Mouse (Mus musculus): ENCODE results near the gene Fbxo11.
"Not testable (repeated sequence)": the region's sequence is repeated elsewhere in the genome, so short reads cannot be mapped to it uniquely, and the experiment has no call there.

Fbxo11 gene

GRCm38 (mm10) chr17:88014456-88014855, 50.6 kb downstream of the Fbxo11 start:
- DNase-seq (ENCODE audit: low spot score in 2 of 2): no peak

- DNase-seq (ENCODE audit: low spot score in 2 of 2): no peak
Observed at GRCm38 (mm10) chr17:88006956-88007355, 58.1 kb downstream of the Fbxo11 start.

GRCm38 (mm10) chr17:88004892-88005291, 60.2 kb downstream of the Fbxo11 start:
- no peak for DNase-seq (ENCODE audit: low spot score in 2 of 2)

GRCm38 (mm10) chr17:87997808-87998207, 67.3 kb downstream of the Fbxo11 start:
- DNase-seq (ENCODE audit: low spot score in 2 of 2): no peak

GRCm38 (mm10) chr17:87993338-87993737, 71.8 kb downstream of the Fbxo11 start:
- no peak for DNase-seq (ENCODE audit: low spot score in 2 of 2)

GRCm38 (mm10) chr17:87992154-87992553, 72.9 kb downstream of the Fbxo11 start:
- DNase-seq (ENCODE audit: low spot score in 2 of 2): no peak

GRCm38 (mm10) chr17:87987507-87987906, 77.6 kb downstream of the Fbxo11 start:
- no peak for DNase-seq (ENCODE audit: low spot score in 2 of 2)

GRCm38 (mm10) chr17:87985916-87986315, 79.2 kb downstream of the Fbxo11 start:
- DNase-seq (ENCODE audit: low spot score in 2 of 2): no peak

GRCm38 (mm10) chr17:87984440-87985214, 80.5 kb downstream of the Fbxo11 start:
- DNase-seq (ENCODE audit: low spot score in 2 of 2): no peak

- no peak for DNase-seq (ENCODE audit: low spot score in 2 of 2)
Observed at GRCm38 (mm10) chr17:87983313-87983712, 81.8 kb downstream of the Fbxo11 start.

GRCm38 (mm10) chr17:87982112-87982511, 83.0 kb downstream of the Fbxo11 start:
- no peak for DNase-seq (ENCODE audit: low spot score in 2 of 2)

GRCm38 (mm10) chr17:87979696-87980095, 85.4 kb downstream of the Fbxo11 start:
- not testable (repeated sequence) for DNase-seq (ENCODE audit: low spot score in 2 of 2)

GRCm38 (mm10) chr17:87976927-87977326, 88.2 kb downstream of the Fbxo11 start:
- not testable (repeated sequence) for DNase-seq (ENCODE audit: low spot score in 2 of 2)

GRCm38 (mm10) chr17:87976154-87976806, 88.8 kb downstream of the Fbxo11 start:
- no peak for DNase-seq (ENCODE audit: low spot score in 2 of 2)

GRCm38 (mm10) chr17:87975229-87975853, 89.8 kb downstream of the Fbxo11 start:
- DNase-seq (ENCODE audit: low spot score in 2 of 2): no peak

GRCm38 (mm10) chr17:87974629-87975228, 90.4 kb downstream of the Fbxo11 start, which contains the start of gene Msh6:
Msh6 (plus strand) TSS chr17:87975062.
- peak; percentile 81 to 83 for DNase-seq (ENCODE audit: low spot score in 2 of 2)

GRCm38 (mm10) chr17:87973261-87974167, 91.6 kb downstream of the Fbxo11 start:
- no peak for DNase-seq (ENCODE audit: low spot score in 2 of 2)

- no peak for DNase-seq (ENCODE audit: low spot score in 2 of 2)
Observed at GRCm38 (mm10) chr17:87972856-87973255, 92.2 kb downstream of the Fbxo11 start.

- not testable (repeated sequence) for DNase-seq (ENCODE audit: low spot score in 2 of 2)
Observed at GRCm38 (mm10) chr17:87971696-87972591, 93.1 kb downstream of the Fbxo11 start.

- not testable (repeated sequence) for DNase-seq (ENCODE audit: low spot score in 2 of 2)
Observed at GRCm38 (mm10) chr17:87968483-87968926, 96.6 kb downstream of the Fbxo11 start.
